Mouse (Mus musculus): ENCODE results near the gene Lingo4.

Lingo4 gene

DNA sequence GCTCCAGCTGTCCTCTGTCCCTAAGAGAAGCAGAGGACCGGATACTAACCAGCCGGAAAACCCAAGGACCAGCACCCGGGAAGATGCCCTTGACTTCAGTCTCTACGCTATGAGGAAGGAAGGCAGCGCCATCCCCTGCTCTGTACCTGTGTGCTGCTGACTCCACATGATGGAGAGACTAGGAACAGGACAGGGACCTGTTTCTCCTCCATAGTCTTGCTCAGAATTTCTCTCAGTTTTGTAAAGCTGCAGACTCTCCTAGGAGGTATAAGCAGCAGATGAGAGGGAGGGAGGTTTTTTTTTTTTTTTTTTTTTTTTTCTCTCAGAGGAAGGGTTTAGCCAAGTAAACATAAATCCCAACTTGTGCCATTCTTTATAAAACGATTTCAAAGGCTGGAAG is at the start of gene Lingo4:
TSS of gene Lingo4 (plus strand) at position 301 of the 400 bp plus-strand sequence.
- DNase-seq (ENCODE audit: low read depth): no peak

DNA sequence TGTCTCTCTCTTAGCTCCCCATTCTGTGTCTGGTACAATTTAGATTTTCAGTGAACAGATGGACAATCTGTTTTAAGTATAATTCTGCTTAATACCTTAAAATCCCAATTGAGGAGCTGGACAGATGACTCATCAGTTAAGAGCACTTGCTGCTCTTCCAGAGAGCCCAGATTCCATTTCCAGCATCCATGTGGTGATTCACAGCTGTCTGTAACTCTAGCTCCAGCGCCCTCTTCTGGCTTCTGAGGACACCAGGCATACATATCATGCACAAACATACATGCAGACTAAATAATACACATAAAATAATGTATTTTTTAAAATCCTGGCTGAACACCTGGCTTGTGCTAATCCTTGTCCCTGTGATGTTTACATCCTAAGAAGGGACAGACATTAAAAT is 37.5 kb upstream of the Lingo4 start:
- DNase-seq (ENCODE audit: low read depth): no peak

DNA sequence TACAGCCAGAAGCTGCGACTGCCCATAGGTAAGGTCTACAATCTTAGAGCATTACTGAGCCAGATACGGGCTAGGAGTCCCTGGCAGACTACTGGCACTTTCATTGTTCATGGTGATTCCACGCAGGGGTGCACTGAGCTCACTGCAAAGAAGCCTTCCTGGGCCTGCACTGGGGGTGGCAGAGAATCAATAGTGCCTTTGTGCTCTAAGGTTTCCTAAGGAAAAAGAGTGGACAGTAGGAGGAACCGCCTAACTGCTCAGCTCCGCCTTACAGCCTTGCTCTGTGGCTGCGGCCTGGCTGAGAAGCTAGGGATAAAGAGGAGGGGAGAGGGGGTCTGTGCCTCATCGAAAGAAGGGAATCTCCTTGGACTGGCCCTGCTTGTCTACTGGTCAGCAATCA is 36.2 kb upstream of the Lingo4 start, which contains the start of gene C2cd4d:
TSS of gene C2cd4d (plus strand) at position 301 of the 400 bp plus-strand sequence.
- DNase-seq (ENCODE audit: low read depth): no peak

DNA sequence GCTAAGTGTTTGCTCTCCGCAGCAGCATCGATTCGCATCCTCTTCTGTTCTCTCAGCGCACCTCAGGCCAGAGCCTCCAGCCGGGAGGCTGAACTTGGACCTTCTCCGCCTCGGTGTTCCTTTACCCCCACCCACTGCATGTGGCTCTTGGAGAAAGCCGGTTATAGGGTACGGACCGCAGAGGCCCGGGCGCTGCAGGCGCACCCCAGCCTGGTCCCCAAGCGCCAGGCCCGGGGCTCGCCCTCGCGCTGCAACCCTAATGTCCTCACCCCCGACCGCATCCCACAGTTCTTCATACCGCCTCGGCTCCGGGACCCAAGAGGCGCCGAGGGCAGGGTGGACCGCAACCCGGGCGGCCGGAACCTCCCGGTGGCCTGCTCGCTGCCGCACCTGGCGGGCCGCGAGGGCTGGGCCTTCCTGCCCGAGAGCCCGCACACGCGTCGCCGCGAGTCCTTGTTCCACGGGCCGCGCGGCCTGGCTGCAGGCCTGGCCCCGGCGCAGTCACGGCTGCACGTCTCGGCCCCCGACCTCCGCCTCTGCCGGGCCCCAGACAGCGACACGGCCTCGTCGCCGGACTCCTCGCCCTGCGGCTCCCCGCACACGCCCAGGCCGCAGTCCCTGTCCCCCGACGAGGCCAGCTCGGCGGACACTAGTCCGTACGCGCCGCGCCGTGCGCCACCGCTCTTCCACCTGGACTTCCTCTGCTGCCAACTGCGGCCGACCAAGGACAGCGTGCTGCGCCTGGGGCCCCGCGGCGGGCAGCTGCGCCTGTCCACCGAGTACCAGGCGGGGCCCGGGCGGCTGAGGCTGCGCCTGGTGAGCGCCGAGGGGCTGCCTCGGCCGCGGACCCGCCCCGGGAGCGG is 34.8 kb upstream of the Lingo4 start:
- no peak for DNase-seq (ENCODE audit: low read depth)

GRCm38 (mm10) chr3:94364154-94364526 is 34.2 kb upstream of the Lingo4 start:
- no peak for DNase-seq (ENCODE audit: low read depth)

DNA sequence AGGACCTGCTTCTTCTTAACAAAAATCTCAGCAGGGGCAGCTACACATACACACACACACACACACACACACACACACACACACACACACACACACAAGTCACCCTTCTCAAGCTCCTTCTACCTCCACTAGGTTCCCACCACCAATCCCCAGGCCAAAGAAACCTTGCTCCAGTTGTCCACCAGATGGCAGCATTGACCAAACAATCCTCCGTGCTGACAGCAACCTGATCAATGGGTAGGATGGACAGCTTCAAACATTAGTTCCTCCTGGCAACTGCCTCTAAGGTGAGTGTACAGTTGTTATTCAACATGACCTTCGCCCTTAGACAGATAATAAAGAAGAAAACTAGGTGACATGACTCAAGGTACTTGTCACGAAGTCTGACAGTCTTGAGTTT is 31.6 kb upstream of the Lingo4 start:
- DNase-seq (ENCODE audit: low read depth): peak; percentile 77

DNA sequence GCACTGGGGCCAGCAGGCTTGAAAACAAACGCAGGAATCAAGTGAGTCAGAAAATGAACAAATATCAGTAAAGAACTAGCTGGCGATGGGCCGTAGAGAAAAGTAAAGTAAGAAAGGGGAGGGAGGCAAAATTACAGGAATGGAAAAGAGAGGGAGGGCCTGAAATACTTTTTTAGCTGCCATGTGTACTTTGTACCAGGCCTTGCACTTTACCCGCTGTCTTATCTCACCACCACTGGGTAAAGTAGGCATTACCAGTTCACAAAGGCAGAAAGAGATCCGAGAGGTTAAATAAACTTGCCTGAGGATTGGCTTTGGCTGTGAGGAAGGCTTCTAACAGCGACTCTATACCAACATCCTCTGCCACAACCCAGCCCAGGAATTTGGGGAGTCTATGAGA is 30.8 kb upstream of the Lingo4 start:
- no peak for DNase-seq (ENCODE audit: low read depth)

GRCm38 (mm10) chr3:94368631-94369030 is 29.7 kb upstream of the Lingo4 start:
- DNase-seq (ENCODE audit: low read depth): no peak

DNA sequence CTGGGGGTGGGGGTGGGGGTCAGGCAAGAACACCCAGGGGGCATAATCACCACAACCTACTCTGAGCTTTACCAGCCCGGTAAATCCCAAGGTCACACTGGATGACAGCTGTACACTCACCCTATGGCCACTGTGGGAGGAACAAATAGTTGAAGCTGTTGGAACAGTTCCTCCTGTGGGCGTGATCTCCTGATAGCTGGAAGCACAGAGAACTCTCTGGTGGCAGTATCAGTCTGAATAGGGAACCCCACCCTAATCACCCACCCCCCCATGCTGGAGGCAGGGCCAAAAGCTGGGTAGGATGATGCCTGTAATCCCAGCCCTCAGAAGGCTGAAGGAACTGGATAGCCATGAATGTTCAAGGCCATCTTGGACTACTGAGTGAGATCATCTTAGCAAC is 28.6 kb upstream of the Lingo4 start:
- no peak for DNase-seq (ENCODE audit: low read depth)

GRCm38 (mm10) chr3:94371637-94372036 is 26.7 kb upstream of the Lingo4 start:
- no peak for DNase-seq (ENCODE audit: low read depth)

DNA sequence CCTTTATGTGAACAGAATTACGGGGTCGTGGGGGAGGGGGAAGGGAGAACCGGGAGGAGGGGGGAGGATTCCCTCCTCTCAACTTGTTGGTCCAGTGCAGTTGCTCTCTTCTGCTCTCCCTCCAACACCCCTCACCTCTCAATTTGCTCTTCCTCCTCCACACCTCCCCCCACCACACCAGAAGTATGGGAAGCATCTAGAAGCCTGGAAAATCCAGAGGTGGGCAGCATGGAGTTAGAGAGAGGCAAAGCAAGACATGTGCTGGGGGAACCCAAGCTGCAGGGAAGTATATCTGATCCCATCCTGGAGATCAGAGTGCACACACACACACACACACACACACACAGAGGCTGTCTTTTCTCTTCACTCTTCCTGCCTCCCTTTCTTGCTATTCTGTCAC is 26.3 kb upstream of the Lingo4 start:
- no peak for DNase-seq (ENCODE audit: low read depth)

- DNase-seq (ENCODE audit: low read depth): no peak
Measured at GRCm38 (mm10) chr3:94372641-94373040, 25.7 kb upstream of the Lingo4 start, which contains the start of gene Rorc. Gene Rorc (plus strand): TSS chr3:94372794.

DNA sequence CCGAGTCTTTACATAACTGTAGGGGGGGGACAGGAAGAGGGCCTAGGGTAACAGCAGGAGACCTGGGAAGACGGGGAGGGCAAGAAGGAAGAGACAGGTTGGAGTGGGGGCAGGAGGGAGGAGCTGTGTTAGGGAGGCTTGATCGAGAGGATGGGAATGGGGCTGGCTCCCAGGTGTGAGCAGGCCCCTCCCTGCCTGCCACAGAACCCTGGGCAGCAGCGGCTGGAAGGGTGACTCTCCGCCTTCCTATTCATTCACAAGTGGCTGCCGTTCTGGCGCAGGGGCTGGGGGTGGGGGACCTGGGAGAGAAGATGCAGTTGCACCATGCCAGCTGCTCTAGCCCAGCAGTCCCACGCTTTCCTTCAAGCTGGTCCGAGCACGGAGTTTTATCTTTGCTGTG is 25.2 kb upstream of the Lingo4 start:
- no peak for DNase-seq (ENCODE audit: low read depth)

DNA sequence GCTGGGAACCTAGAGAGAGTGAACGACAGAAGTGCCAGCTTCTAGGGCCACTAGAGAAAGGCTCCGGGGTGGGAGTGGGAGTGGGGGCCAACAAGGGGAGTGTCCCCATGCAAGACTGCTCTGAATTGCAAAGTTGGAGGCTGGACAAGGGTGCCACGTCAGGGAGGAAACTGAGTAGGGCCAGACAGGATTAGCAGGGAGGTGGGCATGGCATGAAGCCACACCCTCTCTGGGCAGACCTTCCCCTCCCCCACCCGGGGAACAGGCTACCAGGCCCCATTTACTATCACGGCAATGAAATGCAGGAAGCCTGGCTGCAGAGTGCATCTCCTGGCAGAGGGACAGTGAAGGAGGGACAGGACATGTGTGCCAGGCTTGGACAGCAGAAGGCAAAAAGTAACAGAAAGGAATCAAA is 24.7 kb upstream of the Lingo4 start:
- DNase-seq (ENCODE audit: low read depth): no peak

DNA sequence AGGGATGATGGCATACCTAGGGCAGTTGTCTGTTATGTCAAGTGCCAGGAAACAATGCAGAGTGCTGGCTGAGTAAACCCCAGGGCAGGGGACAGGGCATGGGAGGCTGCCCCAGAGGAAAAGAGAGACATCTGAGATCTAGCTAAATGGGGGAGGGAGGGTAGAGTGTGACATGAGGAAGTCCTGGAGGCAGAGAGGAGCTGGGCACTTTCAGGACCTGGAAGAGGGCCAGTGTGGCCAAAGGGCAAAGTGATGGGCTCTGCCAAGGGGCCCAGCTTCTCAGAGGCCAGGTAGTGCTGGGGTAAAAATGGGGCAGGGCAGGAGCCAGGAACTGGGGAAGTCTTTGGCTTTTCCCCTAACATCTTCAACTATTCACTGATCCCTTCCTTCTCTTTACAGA is 23.7 kb upstream of the Lingo4 start:
- DNase-seq (ENCODE audit: low read depth): no peak

DNA sequence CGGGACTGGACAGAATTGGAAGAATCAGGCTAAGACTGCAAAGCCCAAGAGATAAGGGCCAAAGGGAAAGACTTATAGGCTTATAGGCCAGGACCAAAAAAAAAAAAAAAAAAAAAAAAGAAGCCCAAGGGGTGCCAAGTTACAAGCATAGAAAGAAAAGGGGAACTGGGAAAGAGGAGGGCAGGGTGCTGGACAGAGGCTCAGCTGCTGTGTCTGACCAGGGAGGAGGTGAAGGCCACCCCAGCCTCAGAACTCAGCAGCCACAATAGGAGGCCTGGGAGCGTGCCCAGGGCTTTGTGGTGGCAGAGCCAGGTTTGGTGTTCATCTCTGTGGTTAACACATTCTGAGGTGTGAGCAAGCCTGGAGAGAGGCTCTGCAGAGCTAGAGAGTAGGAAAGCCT is 23.2 kb upstream of the Lingo4 start:
- no peak for DNase-seq (ENCODE audit: low read depth)

GRCm38 (mm10) chr3:94375861-94376260 is 22.5 kb upstream of the Lingo4 start:
- no peak for DNase-seq (ENCODE audit: low read depth)

DNA sequence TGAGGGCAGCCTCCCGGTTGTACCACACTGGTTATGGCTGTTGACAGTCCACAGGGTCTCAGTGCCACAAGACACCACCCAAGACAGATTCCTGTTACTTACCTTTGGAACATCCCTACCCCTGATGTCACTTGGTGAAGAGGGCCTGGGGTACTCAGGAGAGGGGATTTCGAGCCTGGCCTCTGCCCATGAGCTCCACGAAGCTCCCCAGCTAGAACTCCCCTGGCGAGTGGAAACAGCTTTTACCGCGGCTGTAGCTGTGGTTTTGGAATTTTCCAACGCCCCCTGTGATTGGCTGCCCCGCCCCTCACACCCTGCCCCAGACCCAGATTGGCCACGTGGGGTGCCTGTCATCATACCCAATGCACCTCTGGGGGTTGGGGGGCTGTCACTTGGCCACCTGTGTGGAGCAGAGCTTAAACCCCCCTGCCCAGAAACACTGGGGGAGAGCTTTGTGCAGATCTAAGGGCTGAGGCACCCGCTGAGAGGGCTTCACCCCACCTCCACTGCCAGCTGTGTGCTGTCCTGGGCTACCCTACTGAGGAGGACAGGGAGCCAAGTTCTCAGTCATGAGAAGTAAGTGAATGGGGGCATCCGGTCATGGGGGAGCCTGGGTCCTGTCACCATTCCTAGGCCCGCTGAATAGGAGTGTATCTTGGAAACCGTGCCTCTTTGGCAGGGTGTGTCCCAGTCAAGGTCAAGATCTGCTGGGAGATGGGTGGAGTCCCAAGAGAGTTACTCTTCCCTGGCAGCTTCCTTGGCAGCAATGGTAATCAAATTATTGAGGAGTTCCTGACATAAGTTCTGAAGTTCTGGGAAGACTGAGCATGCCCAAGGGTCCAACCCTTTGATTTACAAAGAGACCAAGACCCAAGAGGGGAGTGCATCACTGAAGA is 21.0 kb upstream of the Lingo4 start:
- DNase-seq (ENCODE audit: low read depth): no peak

- no peak for DNase-seq (ENCODE audit: low read depth)
Measured at GRCm38 (mm10) chr3:94379831-94380510, 18.3 kb upstream of the Lingo4 start.

- no peak for DNase-seq (ENCODE audit: low read depth)
Measured at GRCm38 (mm10) chr3:94382308-94382707, 16.0 kb upstream of the Lingo4 start.

DNA sequence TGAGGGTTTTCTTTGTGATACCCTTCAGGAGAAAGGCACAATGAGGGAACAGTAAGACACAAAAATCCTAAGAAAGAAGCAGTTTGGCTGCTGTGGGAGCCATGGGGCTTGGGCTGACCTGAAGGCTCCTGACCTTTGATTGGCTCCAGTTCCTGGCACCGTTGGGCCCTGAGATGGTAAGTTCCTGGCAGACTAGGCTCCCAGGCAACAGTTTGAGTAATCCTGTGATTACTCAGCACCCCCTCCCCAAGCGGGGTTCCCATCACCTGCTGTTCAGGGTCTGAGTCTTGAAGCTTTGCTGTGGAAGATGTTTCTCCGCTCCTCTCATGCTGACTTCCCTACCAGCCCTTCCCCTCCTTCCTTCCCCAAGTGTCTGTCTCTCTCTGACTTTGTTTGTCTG is 14.8 kb upstream of the Lingo4 start:
- DNase-seq (ENCODE audit: low read depth): no peak

DNA sequence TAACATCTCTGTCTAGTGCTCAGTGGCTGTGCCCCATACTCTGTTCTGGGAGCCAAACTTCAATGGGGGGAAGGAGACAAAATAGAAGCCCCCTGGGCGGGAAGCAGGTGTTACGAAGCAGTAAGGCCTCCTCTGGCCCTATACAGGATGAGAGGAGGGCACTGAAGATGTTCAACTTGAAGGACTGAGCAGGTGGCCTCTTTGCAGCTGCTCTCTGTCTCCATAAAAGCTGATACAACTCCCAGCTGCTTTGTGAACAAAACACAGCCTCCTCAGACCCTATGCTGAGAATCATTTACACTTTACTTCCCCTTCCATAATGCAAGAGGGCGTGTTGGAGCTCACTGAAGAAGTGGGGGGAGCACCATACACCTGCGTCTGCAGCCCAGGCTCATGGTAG is 11.6 kb upstream of the Lingo4 start:
- no peak for DNase-seq (ENCODE audit: low read depth)
